Mouse (Mus musculus) kidney, adult 2 months (tissue): ENCODE measurements at regions not wholly inside any gene's neighbourhood (a gene's known extent, or its start where the extent isn't known, plus 50 kb on each side); places are given as distances from the start of the nearest gene placed in this dataset.

Experiments
- DNase-seq: peaks from one replicate; pipeline ENCODE4 v3.0.0; 2021
- H3K27ac ChIP-seq: fragments of 200-500 bp; 2 replicates; pipeline ENCODE4 v1.5.1; 2012; ENCODE audit warnings: low read depth, low read length, control low read depth, inconsistent platforms; ENCODE audit not compliant: insufficient read depth
- H3K27me3 ChIP-seq: fragments of 200-500 bp; replicated peaks from 2 replicates; pipeline ENCODE4 v1.6.1; 2012; ENCODE audit warnings: mild to moderate bottlenecking, moderate library complexity, low read length, inconsistent platforms; ENCODE audit not compliant: control insufficient read depth, insufficient read depth
- H3K36me3 ChIP-seq: fragments of 200-500 bp; 2 replicates; pipeline ENCODE4 v1.6.1; 2012; ENCODE audit warnings: mild to moderate bottlenecking, moderate library complexity, low read length, inconsistent platforms; ENCODE audit not compliant: control insufficient read depth, insufficient read depth
- H3K4me1 ChIP-seq: fragments of 200-500 bp; 2 replicates; pipeline ENCODE4 v1.6.1; 2011; ENCODE audit warnings: low read length; ENCODE audit not compliant: control insufficient read depth, insufficient read depth
- H3K4me3 ChIP-seq: fragments of 200-500 bp; 2 replicates; pipeline ENCODE4 v1.5.1; 2011; ENCODE audit warnings: mild to moderate bottlenecking, low read depth, low read length, control low read depth; ENCODE audit not compliant: insufficient read depth
- CTCF ChIP-seq: fragments of 200-500 bp; conservative IDR thresholded peaks from 2 replicates; pipeline ENCODE4 v1.5.1; 2011; ENCODE audit warnings: low read depth, mild to moderate bottlenecking, control low read depth, low read length, moderate library complexity, mixed read lengths; ENCODE audit not compliant: insufficient read depth, insufficient read length
- POLR2A ChIP-seq: fragments of 200-500 bp; IDR thresholded peaks from one replicate; pipeline ENCODE4 v1.6.1; 2011; ENCODE audit warnings: low read depth, low read length, control low read depth
- WGBS: fragments of 180-500 bp; shearing (Covaris S2); methylation state at CpG from one replicate; pipeline ENCODE4 v1.1.7; 2018; 5-methylcytosine and 5-hydroxymethylcytosine counted together

DNA sequence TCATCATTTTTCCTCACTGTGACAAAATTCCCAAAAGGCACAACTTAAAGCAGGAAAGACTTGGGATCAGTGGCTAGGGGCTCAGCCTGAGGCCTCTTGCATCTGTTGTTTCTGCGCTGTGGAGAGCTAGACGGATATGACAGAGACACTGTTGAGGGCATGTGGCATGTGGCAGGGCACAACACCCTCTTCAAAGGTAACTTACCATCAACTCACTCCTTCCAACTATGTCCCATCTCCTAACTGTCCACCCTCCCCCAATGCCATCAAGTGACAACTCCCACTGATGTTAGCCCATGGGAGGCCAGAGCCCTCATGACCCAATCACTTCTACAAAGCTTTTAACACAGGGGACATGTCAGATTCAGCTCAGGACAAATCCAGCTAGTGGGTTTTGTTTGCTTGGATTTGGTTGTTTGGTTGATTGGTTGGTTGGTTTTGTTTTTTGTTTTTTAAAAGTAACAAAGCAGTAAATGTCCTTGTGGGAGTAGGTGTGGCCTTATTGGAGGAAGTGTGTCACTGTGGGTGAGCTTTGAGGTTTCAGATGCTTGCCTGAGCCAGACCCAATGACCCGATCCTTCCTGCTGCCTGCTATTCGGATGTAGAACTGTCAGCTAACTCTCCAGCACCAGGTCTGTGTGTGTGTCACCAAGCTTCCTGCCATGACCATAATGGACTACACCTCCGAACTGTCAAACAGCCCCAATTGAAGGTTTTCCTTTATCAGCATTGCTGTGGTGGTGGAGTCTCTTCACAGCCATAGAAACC lies 53.2 kb upstream of the Lef1 start:
- Histone ChIP-seq H3K4me1 (no peaks in the 10 kb centered on the region), H3K36me3 (no peaks in the 10 kb centered on the region), H3K27ac (no peak overlapping the region), H3K4me3 (no peak overlapping the region), H3K27me3 (no peaks in the 10 kb centered on the region)
- 81% methylated on average over 5 of the region's 5 CpGs for WGBS
- no peak for DNase-seq
- no peak for TF ChIP-seq CTCF
- TF ChIP-seq POLR2A = no peak

DNA sequence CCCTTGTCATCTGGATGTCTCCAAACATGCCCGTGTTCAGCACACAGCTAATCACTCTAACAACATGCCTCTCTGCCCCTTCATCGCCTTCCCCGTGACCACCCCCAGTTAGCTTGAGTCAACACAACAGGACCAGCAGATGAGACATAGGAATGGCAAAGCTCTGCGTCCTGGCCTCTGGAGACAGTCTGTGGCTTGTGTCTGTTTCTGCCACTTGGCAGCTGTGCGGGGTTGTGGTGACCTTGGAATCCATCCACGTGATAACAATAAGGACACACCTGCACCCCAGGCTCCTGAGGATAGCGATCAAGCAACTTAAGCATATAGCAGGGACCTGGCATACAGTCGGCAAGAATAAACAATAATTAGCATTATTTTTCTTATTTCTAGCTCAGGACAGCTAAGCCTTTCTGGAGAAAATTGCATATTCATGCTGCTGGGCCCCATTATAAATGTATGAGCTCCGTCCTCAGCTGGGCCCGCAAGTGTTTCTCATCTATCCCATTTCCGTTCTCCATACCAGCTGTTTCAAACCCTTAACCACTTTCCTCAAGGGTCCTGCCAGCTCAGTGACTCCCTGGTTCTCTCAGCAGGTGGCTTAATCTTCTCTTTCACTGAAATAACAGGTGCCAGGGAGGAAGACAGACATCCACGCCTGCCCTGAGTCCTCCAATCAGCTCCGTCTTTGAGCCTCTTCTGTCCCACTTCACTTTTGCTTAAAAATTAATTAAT lies 55.9 kb upstream of the Lef1 start:
- no peak for TF ChIP-seq POLR2A
- no peak for TF ChIP-seq CTCF
- no peaks in the 10 kb centered on the region for H3K36me3 ChIP-seq

DNA sequence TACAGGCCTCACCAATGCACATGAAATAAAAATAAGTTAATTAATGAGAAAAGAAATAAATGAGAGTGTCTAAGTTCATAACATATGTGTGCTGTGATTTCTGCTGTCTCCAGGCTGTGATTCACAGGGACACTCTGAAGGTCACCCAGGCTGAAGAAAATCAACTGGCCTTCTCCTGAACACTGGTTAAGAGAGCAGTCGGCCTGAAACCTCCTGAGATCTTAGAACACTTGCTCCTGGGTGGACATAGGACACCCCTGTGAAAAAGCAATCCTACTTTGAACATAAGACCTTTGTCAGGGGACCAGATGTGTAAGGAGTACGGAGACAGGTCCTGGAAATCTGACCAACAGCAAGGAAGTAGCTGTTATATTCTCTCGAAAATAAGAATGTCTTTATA lies 62.6 kb upstream of the Lef1 start:
- TF ChIP-seq POLR2A (no peak), CTCF (no peak)
- no peaks in the 10 kb centered on the region for H3K4me1 ChIP-seq
- no peaks in the 10 kb centered on the region for H3K36me3 ChIP-seq
- H3K27ac ChIP-seq = no peak overlapping the region
- no peak for DNase-seq
- H3K4me3 ChIP-seq = no peak overlapping the region
- 69% methylated on average over 3 of the region's 3 CpGs for WGBS
- H3K27me3 ChIP-seq = no peaks in the 10 kb centered on the region; the same call in 1 of the 2 replicates

More for the DNA sequence above, 55.9 kb upstream of the Lef1 start:
- no peak overlapping the region for H3K27ac ChIP-seq
- no peak for DNase-seq
- no peak overlapping the region for H3K4me3 ChIP-seq
- no peaks in the 10 kb centered on the region for H3K4me1 ChIP-seq
- 87% methylated on average over 13 of the region's 13 CpGs for whole genome bisulfite sequencing
- H3K27me3 ChIP-seq = no peaks in the 10 kb centered on the region

DNA sequence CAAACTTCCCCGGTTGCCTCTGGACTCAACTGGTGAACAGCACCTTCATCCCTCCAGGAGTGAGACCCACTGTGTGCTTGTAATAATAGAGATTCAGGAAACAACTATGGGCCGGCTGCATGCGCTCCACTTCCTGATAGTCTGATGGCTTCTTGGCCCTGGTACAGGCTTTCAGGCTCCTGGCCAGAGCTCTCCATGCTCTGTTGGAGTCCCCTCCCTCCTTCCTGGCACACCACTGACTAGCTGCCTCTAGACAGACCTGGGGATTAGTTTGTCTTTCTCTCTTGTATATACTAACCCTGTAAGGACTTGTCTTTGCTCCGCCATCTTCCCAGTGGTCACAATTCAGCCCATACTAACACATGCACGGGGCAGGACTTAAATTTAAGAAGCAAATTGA lies 63.9 kb upstream of the Lef1 start:
- H3K27ac ChIP-seq = no peak overlapping the region
- H3K27me3 ChIP-seq = no peaks in the 10 kb centered on the region; the same call in 1 of the 2 replicates
- no peak overlapping the region for H3K4me3 ChIP-seq
- no peaks in the 10 kb centered on the region for H3K4me1 ChIP-seq
- TF ChIP-seq POLR2A = no peak
- TF ChIP-seq CTCF = no peak
- no peaks in the 10 kb centered on the region for H3K36me3 ChIP-seq
- WGBS = 63% methylated on average over 5 of the region's 5 CpGs
- DNase-seq = peak; percentile 63

DNA sequence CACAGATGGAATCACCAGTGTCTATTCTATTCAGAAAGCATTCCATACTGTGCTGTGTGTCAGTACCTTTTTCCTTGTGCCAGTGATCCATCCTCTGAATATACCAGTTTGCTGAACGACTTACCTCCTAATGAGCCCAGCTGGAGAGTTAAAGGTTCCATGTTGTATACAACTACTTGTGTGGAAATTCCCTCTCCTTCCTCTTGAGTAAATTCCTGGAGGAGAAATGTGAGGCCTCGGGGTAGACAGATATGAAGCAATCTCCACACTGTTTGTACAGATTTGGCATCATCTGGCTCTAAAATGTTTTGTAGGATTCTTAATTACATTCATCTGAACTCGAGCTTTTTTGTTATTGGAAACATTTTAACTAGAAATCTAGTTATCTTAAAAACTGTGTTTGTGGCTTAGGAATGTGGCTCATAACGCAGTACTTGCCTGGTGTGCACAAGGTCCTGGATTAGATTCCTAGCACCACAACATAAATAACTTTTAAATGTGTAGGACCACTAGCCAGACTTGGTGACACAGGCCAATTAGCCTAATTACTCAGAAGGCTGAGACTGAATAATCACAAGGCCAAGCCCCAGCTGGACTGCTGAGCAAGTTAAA lies 70.0 kb upstream of the Lef1 start:
- Histone ChIP-seq H3K36me3 (no peaks in the 10 kb centered on the region), H3K4me1 (no peaks in the 10 kb centered on the region), H3K4me3 (no peak overlapping the region), H3K27ac (no peak overlapping the region), H3K27me3 (no peaks in the 10 kb centered on the region)
- no peak for DNase-seq
- WGBS = 59% methylated on average over 4 of the region's 4 CpGs
- TF ChIP-seq POLR2A = no peak
- no peak for TF ChIP-seq CTCF

DNA sequence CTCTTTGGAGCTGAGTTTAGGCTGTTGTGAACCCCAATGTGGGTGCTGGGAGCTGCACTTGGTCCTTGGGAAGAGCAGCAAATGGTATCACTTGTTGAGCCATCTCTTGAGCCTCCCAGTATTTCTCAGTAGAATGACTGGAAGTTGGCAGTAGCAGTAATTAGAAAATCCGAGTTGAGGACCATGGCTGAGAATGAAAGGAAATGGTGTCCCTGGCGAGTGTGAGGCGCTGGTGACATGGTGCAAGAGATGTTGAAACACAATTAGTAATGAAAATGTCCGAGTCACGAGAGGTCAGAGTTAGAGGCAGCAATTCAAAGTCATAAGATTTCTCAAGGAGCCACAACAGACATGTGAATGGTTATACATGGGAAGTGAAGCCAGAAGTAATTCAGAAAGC lies 73.2 kb upstream of the Lef1 start:
- no peaks in the 10 kb centered on the region for H3K36me3 ChIP-seq
- no peaks in the 10 kb centered on the region for H3K27me3 ChIP-seq
- H3K4me1 ChIP-seq = no peaks in the 10 kb centered on the region
- no peak overlapping the region for H3K4me3 ChIP-seq
- no peak for TF ChIP-seq CTCF
- no peak for TF ChIP-seq POLR2A
- DNase-seq = no peak
- no peak overlapping the region for H3K27ac ChIP-seq
- WGBS = 89% methylated on average over 5 of the region's 5 CpGs

DNA sequence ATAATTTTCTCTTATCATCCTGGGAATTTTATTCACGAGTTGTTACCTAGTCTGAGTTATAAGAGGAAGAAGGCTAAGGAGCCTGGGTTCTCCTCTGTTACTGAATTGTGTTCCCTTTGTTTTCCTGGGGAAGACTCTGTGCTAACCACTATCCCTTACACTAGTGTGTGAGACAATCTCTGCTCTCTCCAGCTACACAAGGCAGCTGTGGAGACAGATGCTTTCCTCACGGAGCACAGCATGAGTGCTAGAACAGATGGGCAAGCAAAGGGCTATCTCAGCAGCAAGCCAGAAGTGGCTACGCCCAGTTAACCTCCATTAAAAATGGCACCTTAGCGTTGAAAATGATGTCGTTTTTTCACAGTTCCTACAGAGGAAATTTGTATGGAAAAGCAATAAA lies 75.5 kb upstream of the Lef1 start:
- 74% methylated on average over 5 of the region's 5 CpGs for WGBS

More for the DNA sequence above, 75.5 kb upstream of the Lef1 start:
- H3K27ac ChIP-seq = no peak overlapping the region
- H3K4me1 ChIP-seq = no peaks in the 10 kb centered on the region
- H3K27me3 ChIP-seq = no peaks in the 10 kb centered on the region
- H3K36me3 ChIP-seq = no peaks in the 10 kb centered on the region
- no peak for DNase-seq
- TF ChIP-seq CTCF = no peak
- TF ChIP-seq POLR2A = no peak
- H3K4me3 ChIP-seq = no peak overlapping the region
